Mouse (Mus musculus): ENCODE results near the gene Unc45a. TPM values are rescaled to one million over a fixed set of nuclear protein-coding genes. Genes with fewer than 3 reads are reported as not detected.

Gene Unc45a
- polyA plus RNA-seq, 1 experiment from 2014 or later, result 45.5 TPM

- H3K4me1 ChIP-seq, result peaks cover 16% of the 10 kb centered on the region
- 0 out of 2 replicates have a peak overlapping the region, but pooled peaks have one; percentile 7 for H3K9ac ChIP-seq
- WGBS, result 98% methylated on average over 4 of the region's 4 CpGs
- H3K27ac ChIP-seq, result no peak overlapping the region
- H3K9me3 ChIP-seq, result no peaks in the 10 kb centered on the region
- no peak for ATAC-seq (ENCODE audit: low FRiP score)
- H3K36me3 ChIP-seq (replicated peaks), result peaks cover 63% of the 10 kb centered on the region
- H3K4me2 ChIP-seq, result no peak overlapping the region
- no peaks in the 10 kb centered on the region for H3K27me3 ChIP-seq
- H3K4me3 ChIP-seq (replicated peaks), result no peak overlapping the region
These were observed 22.1 kb downstream of the Unc45a start for GRCm38 (mm10) chr7:80318670-80319069.

- no peak overlapping the region for H3K4me2 ChIP-seq
- no peak overlapping the region for H3K9ac ChIP-seq
- H3K36me3 ChIP-seq (replicated peaks), result peaks cover 74% of the 10 kb centered on the region
- H3K4me3 ChIP-seq (replicated peaks), result no peak overlapping the region
- peaks cover 6% of the 10 kb centered on the region; the same call in 1 of the 2 replicates for H3K4me1 ChIP-seq
- ATAC-seq (ENCODE audit: low FRiP score), result no peak
- H3K27ac ChIP-seq, result no peak overlapping the region
- H3K9me3 ChIP-seq, result no peaks in the 10 kb centered on the region
- 76% methylated on average over 1 of the region's 1 CpGs for WGBS
- H3K27me3 ChIP-seq, result no peaks in the 10 kb centered on the region
These were observed 23.2 kb downstream of the Unc45a start for GRCm38 (mm10) chr7:80317439-80318115.

- Histone ChIP-seq H3K4me3 (replicated peaks) (no peak overlapping the region), H3K9ac (no peak overlapping the region), H3K4me1 (no peaks in the 10 kb centered on the region), H3K4me2 (no peak overlapping the region), H3K36me3 (replicated peaks) (peaks cover 89% of the 10 kb centered on the region), H3K27ac (no peak overlapping the region), H3K27me3 (no peaks in the 10 kb centered on the region), H3K9me3 (no peaks in the 10 kb centered on the region)
- no peak for ATAC-seq (ENCODE audit: low FRiP score)
- 83% methylated on average over 2 of the region's 2 CpGs for WGBS
These were observed 25.1 kb downstream of the Unc45a start for GRCm38 (mm10) chr7:80315733-80316132.

- H3K9ac ChIP-seq, result no peak overlapping the region
- H3K36me3 ChIP-seq (replicated peaks), result peaks cover 97% of the 10 kb centered on the region
- no peaks in the 10 kb centered on the region for H3K4me1 ChIP-seq
- no peaks in the 10 kb centered on the region for H3K9me3 ChIP-seq
- no peak for ATAC-seq (ENCODE audit: low FRiP score)
- H3K4me3 ChIP-seq (replicated peaks), result no peak overlapping the region
- WGBS, result 85% methylated on average over 7 of the region's 7 CpGs
- no peak overlapping the region for H3K4me2 ChIP-seq
- no peaks in the 10 kb centered on the region for H3K27me3 ChIP-seq
- no peak overlapping the region for H3K27ac ChIP-seq
These were observed 30.0 kb downstream of the Unc45a start for GRCm38 (mm10) chr7:80310771-80311170.

GRCm38 (mm10) chr7:80307766-80308165, 33.0 kb downstream of the Unc45a start:
- Histone ChIP-seq H3K27me3 (no peaks in the 10 kb centered on the region), H3K4me3 (replicated peaks) (no peak overlapping the region), H3K27ac (no peak overlapping the region), H3K36me3 (replicated peaks) (peaks cover 95% of the 10 kb centered on the region), H3K4me2 (no peak overlapping the region), H3K9me3 (no peaks in the 10 kb centered on the region), H3K9ac (no peak overlapping the region), H3K4me1 (no peaks in the 10 kb centered on the region)
- no peak for ATAC-seq (ENCODE audit: low FRiP score)
- 83% methylated on average over 3 of the region's 3 CpGs for WGBS

GRCm38 (mm10) chr7:80301522-80301921, 39.3 kb downstream of the Unc45a start:
- WGBS, result 86% methylated on average over 2 of the region's 2 CpGs
- Histone ChIP-seq H3K36me3 (replicated peaks) (peaks cover 70% of the 10 kb centered on the region), H3K27me3 (no peaks in the 10 kb centered on the region), H3K27ac (no peak overlapping the region), H3K4me3 (replicated peaks) (no peak overlapping the region), H3K9ac (no peak overlapping the region), H3K9me3 (no peaks in the 10 kb centered on the region), H3K4me2 (no peak overlapping the region), H3K4me1 (peaks cover 14% of the 10 kb centered on the region)
- ATAC-seq (ENCODE audit: low FRiP score), result no peak

GRCm38 (mm10) chr7:80299568-80299967, 41.2 kb downstream of the Unc45a start:
- 92% methylated on average over 3 of the region's 3 CpGs for WGBS
- Histone ChIP-seq H3K4me2 (no peak overlapping the region), H3K4me1 (peaks cover 25% of the 10 kb centered on the region), H3K36me3 (replicated peaks) (peaks cover 51% of the 10 kb centered on the region), H3K9me3 (no peaks in the 10 kb centered on the region), H3K9ac (no peak overlapping the region), H3K4me3 (replicated peaks) (no peak overlapping the region), H3K27ac (no peak overlapping the region), H3K27me3 (no peaks in the 10 kb centered on the region)
- ATAC-seq (ENCODE audit: low FRiP score), result no peak

GRCm38 (mm10) chr7:80298754-80299153, 42.1 kb downstream of the Unc45a start:
- no peak for ATAC-seq (ENCODE audit: low FRiP score)
- no peak overlapping the region for H3K27ac ChIP-seq
- peaks cover 25% of the 10 kb centered on the region for H3K4me1 ChIP-seq
- no peaks in the 10 kb centered on the region for H3K9me3 ChIP-seq
- no peak overlapping the region for H3K4me3 ChIP-seq (replicated peaks)
- H3K9ac ChIP-seq, result no peak overlapping the region
- 94% methylated on average over 4 of the region's 4 CpGs for WGBS
- peaks cover 43% of the 10 kb centered on the region for H3K36me3 ChIP-seq (replicated peaks)
- H3K27me3 ChIP-seq, result no peaks in the 10 kb centered on the region
- H3K4me2 ChIP-seq, result no peak overlapping the region

- Histone ChIP-seq H3K4me2 (peak overlapping the region; percentile 22), H3K4me1 (peaks cover 25% of the 10 kb centered on the region), H3K36me3 (replicated peaks) (peaks cover 31% of the 10 kb centered on the region), H3K4me3 (replicated peaks) (0 out of 2 replicates have a peak overlapping the region, but pooled peaks have one; percentile 16), H3K9ac (0 out of 2 replicates have a peak overlapping the region, but pooled peaks have one; percentile 27), H3K27me3 (no peaks in the 10 kb centered on the region), H3K27ac (no peak overlapping the region), H3K9me3 (no peaks in the 10 kb centered on the region)
- 87% methylated on average over 3 of the region's 3 CpGs for WGBS
- no peak for ATAC-seq (ENCODE audit: low FRiP score)
These were observed 43.8 kb downstream of the Unc45a start for GRCm38 (mm10) chr7:80297041-80297440.

- Histone ChIP-seq H3K4me3 (replicated peaks) (peak overlapping the region; percentile 86), H3K27me3 (no peaks in the 10 kb centered on the region), H3K36me3 (replicated peaks) (peaks cover 29% of the 10 kb centered on the region), H3K9me3 (no peaks in the 10 kb centered on the region), H3K9ac (no peak overlapping the region), H3K4me2 (peak overlapping the region; percentile 79), H3K27ac (no peak overlapping the region), H3K4me1 (peaks cover 25% of the 10 kb centered on the region)
- WGBS, result 93% methylated on average over 6 of the region's 6 CpGs
- ATAC-seq (ENCODE audit: low FRiP score), result no peak
These were observed 44.3 kb downstream of the Unc45a start for GRCm38 (mm10) chr7:80296462-80296861.

- Histone ChIP-seq H3K9me3 (no peaks in the 10 kb centered on the region), H3K4me1 (peaks cover 25% of the 10 kb centered on the region), H3K4me2 (peak overlapping the region; percentile 79), H3K4me3 (replicated peaks) (peak overlapping the region; percentile 86), H3K36me3 (replicated peaks) (peaks cover 24% of the 10 kb centered on the region), H3K27me3 (no peaks in the 10 kb centered on the region), H3K9ac (peak overlapping the region; percentile 82), H3K27ac (peak overlapping the region; percentile 88)
- peak; percentile 69 for ATAC-seq (ENCODE audit: low FRiP score)
- WGBS, result 9% methylated on average over 37 of the region's 37 CpGs
These were observed 45.8 kb downstream of the Unc45a start for GRCm38 (mm10) chr7:80294764-80295648.

GRCm38 (mm10) chr7:80294062-80294763, 46.6 kb downstream of the Unc45a start, which contains the start of gene Prc1:
Gene Prc1 (plus strand): TSS chr7:80294450.
- peak; percentile 99 for ATAC-seq (ENCODE audit: low FRiP score)
- Histone ChIP-seq H3K36me3 (replicated peaks) (peaks cover 24% of the 10 kb centered on the region), H3K4me2 (peak within 1 kb of the TSS; percentile 79)

More at GRCm38 (mm10) chr7:80294062-80294763, 46.6 kb downstream of the Unc45a start, which contains the start of gene Prc1:
- Histone ChIP-seq H3K4me3 (replicated peaks) (peak within 1 kb of the TSS; percentile 86), H3K9ac (peak within 1 kb of the TSS; percentile 82), H3K9me3 (no peaks in the 10 kb centered on the region), H3K4me1 (peaks cover 25% of the 10 kb centered on the region), H3K27ac (peak within 1 kb of the TSS; percentile 88), H3K27me3 (no peaks in the 10 kb centered on the region)
- under 1% methylated on average over 52 of the region's 52 CpGs for WGBS
